Mouse (Mus musculus): ENCODE measurements around the gene Tut1. TPM values are rescaled to one million over a fixed set of nuclear protein-coding genes. Genes with fewer than 3 reads are reported as not detected.

Tut1 gene
- total RNA-seq (2017): 23.2 and 25.3 TPM in 2 replicates

GRCm38 (mm10) chr19:8953135-8954039 lies at the start of gene Tut1:
Gene Tut1 (plus strand): TSS chr19:8953847.
- ATAC-seq (replicated peaks in 1 of 2; ENCODE audit: insufficient read depth in 1 of 2, low FRiP score in 2 of 2, low TSS enrichment in 1 of 2, low read depth in 1 of 2, poor library complexity in 2 of 2, severe bottlenecking in 2 of 2): peak; percentile 94 to 96

- no peak for ATAC-seq (replicated peaks in 1 of 2; ENCODE audit: insufficient read depth in 1 of 2, low FRiP score in 2 of 2, low TSS enrichment in 1 of 2, low read depth in 1 of 2, poor library complexity in 2 of 2, severe bottlenecking in 2 of 2)
Measured at GRCm38 (mm10) chr19:8908531-8908930, 45.1 kb upstream of the Tut1 start.

- no peak for ATAC-seq (replicated peaks in 1 of 2; ENCODE audit: insufficient read depth in 1 of 2, low FRiP score in 2 of 2, low TSS enrichment in 1 of 2, low read depth in 1 of 2, poor library complexity in 2 of 2, severe bottlenecking in 2 of 2)
Measured at GRCm38 (mm10) chr19:8911810-8912209, 41.8 kb upstream of the Tut1 start.

DNA sequence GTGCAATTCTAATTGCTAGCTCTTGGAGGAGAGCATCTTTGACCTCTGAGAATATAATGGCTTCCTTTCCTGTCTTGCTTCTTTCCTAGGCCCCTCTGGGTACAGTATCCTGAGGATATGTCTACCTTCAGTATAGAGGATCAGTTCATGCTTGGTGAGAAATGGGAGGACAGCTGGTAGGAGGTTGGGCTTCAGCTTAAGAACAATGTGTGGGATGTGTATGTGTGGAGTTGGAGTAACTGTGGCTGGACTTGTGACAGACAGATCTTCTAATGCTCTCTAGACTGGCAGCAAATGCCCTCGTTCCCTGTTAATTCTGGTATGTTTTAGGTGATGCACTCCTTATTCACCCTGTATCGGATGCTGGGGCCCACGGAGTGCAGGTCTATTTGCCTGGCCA lies 39.4 kb upstream of the Tut1 start:
- ATAC-seq (replicated peaks in 1 of 2; ENCODE audit: insufficient read depth in 1 of 2, low FRiP score in 2 of 2, low TSS enrichment in 1 of 2, low read depth in 1 of 2, poor library complexity in 2 of 2, severe bottlenecking in 2 of 2): no peak

GRCm38 (mm10) chr19:8919000-8919399 lies 34.6 kb upstream of the Tut1 start:
- ATAC-seq (replicated peaks in 1 of 2; ENCODE audit: insufficient read depth in 1 of 2, low FRiP score in 2 of 2, low TSS enrichment in 1 of 2, low read depth in 1 of 2, poor library complexity in 2 of 2, severe bottlenecking in 2 of 2): no peak

- no peak for ATAC-seq (replicated peaks in 1 of 2; ENCODE audit: insufficient read depth in 1 of 2, low FRiP score in 2 of 2, low TSS enrichment in 1 of 2, low read depth in 1 of 2, poor library complexity in 2 of 2, severe bottlenecking in 2 of 2)
Measured at GRCm38 (mm10) chr19:8919684-8920072, 34.0 kb upstream of the Tut1 start.

DNA sequence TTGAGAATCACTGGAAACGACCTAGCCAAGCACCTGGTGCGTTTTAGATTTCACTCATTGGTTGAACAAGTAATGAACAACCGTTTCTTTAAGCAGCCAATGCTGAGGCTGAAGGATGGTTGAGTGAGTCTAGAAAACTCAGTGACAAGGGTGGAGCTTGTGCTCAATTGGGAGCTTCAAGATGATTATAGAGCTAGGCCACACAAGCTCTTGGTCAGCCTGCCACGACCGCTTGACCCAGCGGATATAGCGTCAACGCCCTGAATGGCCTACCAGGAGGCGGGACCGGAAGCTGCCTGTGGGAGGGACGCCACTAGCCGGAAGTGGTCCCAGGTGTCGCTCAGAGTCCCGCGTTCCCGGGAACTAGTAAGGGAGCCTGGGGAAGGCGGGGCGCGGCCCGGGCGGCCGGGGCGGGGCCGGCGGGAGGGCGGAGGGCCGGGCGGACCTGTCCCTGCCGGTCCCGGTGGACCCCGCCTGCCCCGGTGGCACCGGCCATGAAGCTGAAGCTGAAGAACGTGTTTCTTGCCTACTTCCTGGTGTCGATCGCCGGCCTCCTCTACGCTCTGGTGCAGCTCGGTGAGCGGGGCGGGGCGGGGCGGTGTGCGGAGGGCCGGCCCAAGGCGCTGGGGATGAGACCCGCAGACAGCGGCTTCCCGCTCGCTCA lies 33.4 kb upstream of the Tut1 start, which contains the start of gene B3gat3:
B3gat3 (plus strand) TSS at position 302 of the 664 bp plus-strand sequence.
- peak; percentile 82 to 83 for ATAC-seq (replicated peaks in 1 of 2; ENCODE audit: insufficient read depth in 1 of 2, low FRiP score in 2 of 2, low TSS enrichment in 1 of 2, low read depth in 1 of 2, poor library complexity in 2 of 2, severe bottlenecking in 2 of 2)

GRCm38 (mm10) chr19:8920836-8921291 lies 32.8 kb upstream of the Tut1 start:
- 0 out of 4 replicates have a peak, but pooled peaks of 1 of the 2 experiments have one; percentile 10 for ATAC-seq (replicated peaks in 1 of 2; ENCODE audit: insufficient read depth in 1 of 2, low FRiP score in 2 of 2, low TSS enrichment in 1 of 2, low read depth in 1 of 2, poor library complexity in 2 of 2, severe bottlenecking in 2 of 2)

GRCm38 (mm10) chr19:8921741-8922140 lies 31.9 kb upstream of the Tut1 start:
- ATAC-seq (replicated peaks in 1 of 2; ENCODE audit: insufficient read depth in 1 of 2, low FRiP score in 2 of 2, low TSS enrichment in 1 of 2, low read depth in 1 of 2, poor library complexity in 2 of 2, severe bottlenecking in 2 of 2): no peak

DNA sequence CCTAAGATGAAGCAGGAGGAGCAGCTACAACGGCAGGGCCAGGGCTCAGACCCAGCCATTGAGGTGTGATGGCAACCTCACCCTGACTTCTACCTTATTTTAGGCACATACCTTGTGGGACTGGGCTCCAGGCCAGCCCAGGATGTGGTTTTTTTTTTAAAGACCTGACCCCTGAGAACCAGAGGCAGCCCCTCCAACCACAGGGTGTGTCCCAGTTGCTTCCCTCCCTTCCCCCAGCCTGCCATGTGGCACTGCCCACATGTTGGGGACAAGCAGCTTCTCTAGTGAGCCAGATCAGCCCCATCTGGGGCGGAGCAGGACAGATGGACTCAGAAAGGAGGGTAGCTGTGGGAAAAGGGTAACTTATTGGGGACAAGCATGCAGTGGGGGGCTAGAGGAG lies 26.9 kb upstream of the Tut1 start:
- ATAC-seq (replicated peaks in 1 of 2; ENCODE audit: insufficient read depth in 1 of 2, low FRiP score in 2 of 2, low TSS enrichment in 1 of 2, low read depth in 1 of 2, poor library complexity in 2 of 2, severe bottlenecking in 2 of 2): no peak

DNA sequence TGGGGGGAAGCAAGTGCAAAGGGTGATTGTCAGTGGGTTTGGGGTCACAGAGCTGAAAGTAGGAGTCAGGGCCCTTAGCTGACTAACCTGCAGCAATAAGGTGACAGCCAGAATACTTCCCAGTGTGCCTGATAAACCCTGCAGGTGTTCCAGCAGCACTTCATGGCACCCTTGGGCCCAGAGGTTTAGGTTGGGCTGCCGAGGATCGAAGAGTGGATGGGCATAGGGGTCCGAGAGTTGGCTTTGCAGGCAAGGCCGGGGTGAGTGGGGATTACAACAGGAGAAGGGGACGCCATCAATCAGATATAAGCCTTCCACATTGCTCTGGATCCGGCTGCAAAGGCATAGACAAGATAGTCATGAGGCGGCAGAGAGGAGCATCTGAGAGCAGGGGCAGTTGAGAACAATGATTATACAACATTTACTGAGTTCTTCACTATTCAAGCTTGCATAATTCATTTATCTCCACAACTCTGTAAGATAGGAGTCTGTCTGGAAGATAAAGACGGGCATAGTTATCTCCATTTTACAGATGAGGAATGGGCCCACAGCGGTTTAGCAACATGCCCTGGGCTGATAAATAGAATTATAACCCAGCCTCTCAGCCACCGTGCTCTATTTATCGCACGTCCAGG lies 25.6 kb upstream of the Tut1 start:
- no peak for ATAC-seq (replicated peaks in 1 of 2; ENCODE audit: insufficient read depth in 1 of 2, low FRiP score in 2 of 2, low TSS enrichment in 1 of 2, low read depth in 1 of 2, poor library complexity in 2 of 2, severe bottlenecking in 2 of 2)

GRCm38 (mm10) chr19:8928689-8929223 lies 24.9 kb upstream of the Tut1 start:
- ATAC-seq (replicated peaks in 1 of 2; ENCODE audit: insufficient read depth in 1 of 2, low FRiP score in 2 of 2, low TSS enrichment in 1 of 2, low read depth in 1 of 2, poor library complexity in 2 of 2, severe bottlenecking in 2 of 2): peak; percentile 20 to 49; a peak in 3 of 4 replicates

DNA sequence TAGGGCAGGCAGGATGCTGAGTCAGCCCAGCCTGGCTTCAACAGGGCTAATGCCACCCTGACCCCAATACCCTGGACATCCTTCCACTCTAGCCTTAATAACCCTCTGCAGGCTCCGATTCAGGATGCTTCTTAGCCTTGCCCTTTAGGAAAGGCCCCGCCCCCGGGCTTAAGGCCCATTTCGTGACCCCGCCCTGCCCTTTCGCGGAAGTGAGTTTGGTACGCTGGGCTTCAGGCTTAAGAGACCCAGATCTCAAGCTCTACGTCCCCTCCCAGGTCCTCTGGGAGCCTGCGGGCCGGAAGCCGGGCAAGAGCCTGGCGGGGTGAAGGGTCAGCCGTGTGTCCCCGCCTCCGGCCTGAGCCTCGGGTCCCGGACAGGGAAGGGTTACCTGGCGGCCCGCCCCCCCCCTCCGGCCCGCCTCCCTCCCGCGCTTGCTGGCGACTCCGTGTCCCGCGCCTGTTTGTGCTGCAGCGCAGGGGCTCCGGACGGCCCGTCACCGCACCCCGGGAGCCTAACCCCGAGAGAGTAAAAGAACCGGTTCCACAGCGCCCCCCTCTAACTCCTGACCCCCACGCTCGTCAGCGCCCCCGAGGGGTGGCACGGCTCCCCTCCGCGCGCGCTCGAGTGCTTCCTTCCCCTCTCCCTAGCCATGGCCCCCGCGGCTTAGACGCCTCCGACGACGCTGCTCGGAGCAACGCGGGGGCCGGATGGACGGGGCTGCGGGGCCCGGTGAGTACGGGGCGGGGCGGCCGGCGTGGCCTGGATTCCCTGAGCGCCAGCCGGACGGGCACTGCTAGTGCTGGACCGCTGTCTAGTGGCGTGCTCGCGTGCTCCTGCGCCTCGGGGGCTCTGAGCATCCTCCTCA lies 24.2 kb upstream of the Tut1 start, which contains the start of the genes Rom1 and Eml3:
Rom1 (minus strand) TSS at position 133 of the 865 bp plus-strand sequence.
Eml3 (plus strand) TSS at position 329 of the 865 bp plus-strand sequence.
- peak; percentile 65 to 76 for ATAC-seq (replicated peaks in 1 of 2; ENCODE audit: insufficient read depth in 1 of 2, low FRiP score in 2 of 2, low TSS enrichment in 1 of 2, low read depth in 1 of 2, poor library complexity in 2 of 2, severe bottlenecking in 2 of 2)

GRCm38 (mm10) chr19:8930117-8930516 lies 23.5 kb upstream of the Tut1 start:
- no peak for ATAC-seq (replicated peaks in 1 of 2; ENCODE audit: insufficient read depth in 1 of 2, low FRiP score in 2 of 2, low TSS enrichment in 1 of 2, low read depth in 1 of 2, poor library complexity in 2 of 2, severe bottlenecking in 2 of 2)

DNA sequence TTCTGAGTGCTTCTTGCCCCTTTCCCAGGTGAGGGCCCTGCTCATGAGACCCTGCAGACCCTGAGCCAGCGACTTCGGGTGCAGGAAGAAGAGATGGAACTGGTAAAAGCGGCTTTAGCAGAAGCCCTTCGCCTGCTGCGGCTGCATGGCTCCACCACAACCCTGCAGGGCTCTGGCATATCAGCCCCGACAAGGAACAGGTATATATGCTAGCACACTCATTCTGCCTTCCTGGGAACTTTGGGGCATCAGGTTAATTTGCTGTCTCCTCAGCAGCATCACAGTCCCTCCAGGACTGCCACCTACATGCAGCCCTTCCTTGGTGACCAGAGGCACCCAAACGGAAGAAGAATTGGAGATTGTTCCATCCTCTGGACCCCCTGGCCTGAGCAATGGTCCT lies 22.9 kb upstream of the Tut1 start:
- ATAC-seq (replicated peaks in 1 of 2; ENCODE audit: insufficient read depth in 1 of 2, low FRiP score in 2 of 2, low TSS enrichment in 1 of 2, low read depth in 1 of 2, poor library complexity in 2 of 2, severe bottlenecking in 2 of 2): no peak

GRCm38 (mm10) chr19:8936736-8937135 lies 16.9 kb upstream of the Tut1 start:
- no peak for ATAC-seq (replicated peaks in 1 of 2; ENCODE audit: insufficient read depth in 1 of 2, low FRiP score in 2 of 2, low TSS enrichment in 1 of 2, low read depth in 1 of 2, poor library complexity in 2 of 2, severe bottlenecking in 2 of 2)

Data from hematopoietic stem cell, adult 5-6 weeks (primary cell).